Mouse (Mus musculus) B cell, adult (primary cell): ENCODE measurements around the gene Ccdc36. TPM values are rescaled to one million over a fixed set of nuclear protein-coding genes. Genes with fewer than 3 reads are reported as not detected.

ENCODE experiments used
- total RNA-seq: library from RNA; stranded (reverse); gene quantifications from 4 replicates; pipeline ENCODE4 v1.2.4, GENCODE M21; 2023; ENCODE audit not compliant: inconsistent age

Gene Ccdc36
- total RNA-seq, result not detected in 4 replicates

DNA sequence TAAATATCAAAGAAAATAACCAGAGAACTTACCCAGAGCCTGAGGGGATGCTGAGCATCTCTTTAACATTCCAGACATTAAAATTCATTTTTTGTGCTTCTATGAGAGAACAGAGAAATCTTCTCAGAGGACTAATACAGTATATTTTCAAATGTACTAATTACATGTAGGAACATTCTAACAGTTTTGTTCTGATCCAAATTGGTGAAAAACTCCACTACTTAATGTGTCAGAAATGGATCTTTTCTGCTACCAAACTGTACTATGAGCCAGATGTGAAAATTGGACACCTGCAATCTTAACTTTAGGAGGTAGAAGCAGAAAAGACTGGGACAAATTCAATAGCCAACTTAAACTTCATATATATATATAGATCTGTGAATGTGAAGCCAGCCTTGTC lies at the start of gene Ccdc36:
Ccdc36 (minus strand) TSS at position 101 of the 400 bp plus-strand sequence.

GRCm38 (mm10) chr9:108461181-108461631 lies 32.9 kb upstream of the Ccdc36 start, which contains the start of gene Klhdc8b:
Klhdc8b (minus strand) TSS chr9:108461581.

DNA sequence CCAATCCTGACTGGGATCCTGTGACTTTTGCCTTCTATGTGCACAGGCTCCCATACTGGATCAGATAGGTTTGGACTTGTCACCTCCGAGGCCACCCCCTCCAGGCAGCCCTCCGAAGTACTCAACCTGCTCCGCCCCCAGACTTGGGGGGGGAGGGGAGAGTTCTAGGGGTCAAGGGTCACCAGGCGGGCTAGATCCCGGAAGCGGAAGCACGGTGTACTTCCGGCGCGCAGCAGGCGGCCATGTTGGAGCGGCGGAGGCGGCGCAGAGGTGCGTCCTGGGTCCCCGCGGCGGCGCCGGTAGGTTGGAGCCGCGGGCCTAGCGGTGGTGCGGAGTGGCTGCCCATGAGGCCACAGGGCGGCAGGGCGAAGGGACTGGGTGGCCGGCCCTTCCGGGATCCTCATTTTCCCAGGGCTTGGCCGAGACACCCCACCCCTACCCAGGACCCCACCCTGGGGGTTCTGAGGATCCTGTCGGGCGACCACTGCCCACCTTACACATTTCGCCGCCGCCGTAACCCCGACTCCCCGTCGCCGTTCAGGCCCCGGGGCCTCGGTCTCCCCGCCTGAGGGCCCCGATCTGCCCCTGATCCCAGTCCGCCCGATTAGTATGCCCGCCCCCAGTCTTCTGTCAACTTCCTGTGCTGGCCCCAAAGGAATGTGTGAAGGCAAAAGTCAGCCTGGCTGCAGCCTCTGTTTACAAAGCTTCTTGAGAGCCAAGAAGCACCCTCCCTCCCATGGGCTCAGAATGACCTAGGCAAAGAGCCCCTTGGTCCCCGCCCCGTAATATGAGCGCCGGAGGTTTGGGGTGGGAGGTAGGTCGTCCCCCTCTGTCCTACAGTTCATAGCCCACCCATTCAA lies 32.3 kb upstream of the Ccdc36 start, which contains the start of gene Ccdc71:
Ccdc71 (plus strand) TSS at position 209 of the 860 bp plus-strand sequence.

DNA sequence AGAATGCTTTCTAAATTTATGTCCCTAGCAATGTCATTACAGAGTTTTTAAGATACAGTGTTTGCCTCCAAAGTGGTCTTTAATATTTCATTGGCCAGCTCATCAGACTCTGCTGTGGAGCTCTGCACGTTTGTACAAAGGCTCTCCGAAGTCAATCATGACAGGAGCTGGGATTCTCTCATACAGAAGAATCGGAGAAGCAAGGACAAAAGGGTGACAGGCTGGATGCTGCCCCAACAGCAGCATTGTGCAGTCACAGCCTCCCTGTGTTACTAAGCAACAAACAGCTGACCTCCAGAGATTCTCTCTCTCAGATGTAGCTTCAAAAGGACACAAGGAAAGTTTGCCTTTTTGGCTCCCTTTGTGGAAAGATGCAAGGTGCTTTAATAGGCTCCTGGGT lies 7.9 kb upstream of the Ccdc36 start, which contains the start of gene BC048562:
BC048562 (plus strand) TSS at position 301 of the 400 bp plus-strand sequence.

GRCm38 (mm10) chr9:108392676-108393075 lies 35.6 kb downstream of the Ccdc36 start, which contains the start of gene 1700102P08Rik:
1700102P08Rik (plus strand) TSS chr9:108392805.

Other genes starting within 250 kb of the Ccdc36 start
- 0.13 to 0.32 TPM (median 0.20 TPM) in 4 replicates for gene Bsn, start 238.1 kb downstream of the Ccdc36 start, total RNA-seq
- gene Dag1, start 164.5 kb downstream of the Ccdc36 start, total RNA-seq, result 21.2 to 24.3 TPM (median 22.8 TPM) in 4 replicates
- 6.8 to 8.9 TPM (median 8.2 TPM) in 4 replicates for gene Nicn1, start 138.1 kb downstream of the Ccdc36 start, total RNA-seq
- 1.9 to 3.7 TPM (median 3.2 TPM) in 4 replicates for gene Amt, start 131.6 kb downstream of the Ccdc36 start, total RNA-seq
- 469 to 484 TPM (median 479 TPM) in 4 replicates for gene Rhoa, start 122.4 kb downstream of the Ccdc36 start, total RNA-seq
- 9.0 to 13.3 TPM (median 11.3 TPM) in 4 replicates for gene Tcta, start 122.3 kb downstream of the Ccdc36 start, total RNA-seq
- gene Gpx1, start 89.6 kb downstream of the Ccdc36 start, total RNA-seq, result 326 to 331 TPM (median 330 TPM) in 4 replicates
- 170 to 178 TPM (median 173 TPM) in 4 replicates for gene Usp4, start 80.6 kb downstream of the Ccdc36 start, total RNA-seq
- gene 1700102P08Rik, start 35.7 kb downstream of the Ccdc36 start, total RNA-seq, result 5.1 to 8.1 TPM (median 5.3 TPM) in 4 replicates
- gene BC048562, start 8.0 kb upstream of the Ccdc36 start, total RNA-seq, result not detected in 4 replicates
- gene Ccdc71, start 32.0 kb upstream of the Ccdc36 start, total RNA-seq, result 26.7 to 37.4 TPM (median 30.9 TPM) in 4 replicates
- 2.2 to 5.0 TPM (median 4.3 TPM) in 4 replicates for gene Klhdc8b, start 33.1 kb upstream of the Ccdc36 start, total RNA-seq
- 0.27 to 0.93 TPM (median 0.32 TPM) in 3 of 4 replicates, not detected in the other for gene Lamb2, start 51.3 kb upstream of the Ccdc36 start, total RNA-seq
- gene Usp19, start 62.1 kb upstream of the Ccdc36 start, total RNA-seq, result 286 to 324 TPM (median 289 TPM) in 4 replicates
- 184 to 210 TPM (median 200 TPM) in 4 replicates for gene Qars, start 79.2 kb upstream of the Ccdc36 start, total RNA-seq
- 213 to 222 TPM (median 216 TPM) in 4 replicates for gene Qrich1, start 88.3 kb upstream of the Ccdc36 start, total RNA-seq
- gene Impdh2, start 131.8 kb upstream of the Ccdc36 start, total RNA-seq, result 190 to 206 TPM (median 192 TPM) in 4 replicates
- gene Ndufaf3, start 138.9 kb upstream of the Ccdc36 start, total RNA-seq, result 26.7 to 34.9 TPM (median 34.0 TPM) in 4 replicates
- 93.0 to 123 TPM (median 103 TPM) in 4 replicates for gene Dalrd3, start 141.4 kb upstream of the Ccdc36 start, total RNA-seq
- 40.0 to 43.3 TPM (median 41.3 TPM) in 4 replicates for gene Wdr6, start 150.3 kb upstream of the Ccdc36 start, total RNA-seq
- gene P4htm, start 169.2 kb upstream of the Ccdc36 start, total RNA-seq, result 4.6 to 7.5 TPM (median 5.5 TPM) in 4 replicates
- 146 to 163 TPM (median 155 TPM) in 4 replicates for gene Arih2, start 220.9 kb upstream of the Ccdc36 start, total RNA-seq
- 14.4 to 21.3 TPM (median 19.8 TPM) in 4 replicates for gene Slc25a20, start 233.6 kb upstream of the Ccdc36 start, total RNA-seq